Mouse (Mus musculus) E14TG2a.4 (cell line): ENCODE results near the gene Tst.

Source experiments
- H3K27me3 ChIP-seq: 2 replicates; pipeline ENCODE4 v1.6.1; 2014; ENCODE audit warnings: low read length, control low read depth; ENCODE audit not compliant: insufficient read depth
- H3K36me3 ChIP-seq: 2 replicates; pipeline ENCODE4 v1.6.1; 2014; ENCODE audit warnings: low read length, control low read depth; ENCODE audit not compliant: insufficient read depth
- H3K4me1 ChIP-seq: replicated peaks from 2 replicates; pipeline ENCODE4 v1.6.1; 2014; ENCODE audit warnings: low read depth, low read length, control low read depth
- H3K4me3 ChIP-seq: replicated peaks from 2 replicates; pipeline ENCODE4 v1.5.1; 2014; ENCODE audit warnings: mild to moderate bottlenecking, low read length
- H3K9me3 ChIP-seq: 2 replicates; pipeline ENCODE4 v1.6.1; 2014; ENCODE audit warnings: low read length, control low read depth
- CTCF ChIP-seq: conservative IDR thresholded peaks from 2 replicates; pipeline ENCODE4 v1.5.1; 2014; ENCODE audit warnings: low read length
- NANOG ChIP-seq: IDR thresholded peaks from 2 replicates; pipeline ENCODE4 v1.6.1; 2014; ENCODE audit warnings: borderline replicate concordance, low read length, mixed read lengths
- POU5F1 ChIP-seq: IDR thresholded peaks from 2 replicates; pipeline ENCODE4 v1.6.1; 2014; ENCODE audit warnings: low read length, borderline replicate concordance

Gene Tst

DNA sequence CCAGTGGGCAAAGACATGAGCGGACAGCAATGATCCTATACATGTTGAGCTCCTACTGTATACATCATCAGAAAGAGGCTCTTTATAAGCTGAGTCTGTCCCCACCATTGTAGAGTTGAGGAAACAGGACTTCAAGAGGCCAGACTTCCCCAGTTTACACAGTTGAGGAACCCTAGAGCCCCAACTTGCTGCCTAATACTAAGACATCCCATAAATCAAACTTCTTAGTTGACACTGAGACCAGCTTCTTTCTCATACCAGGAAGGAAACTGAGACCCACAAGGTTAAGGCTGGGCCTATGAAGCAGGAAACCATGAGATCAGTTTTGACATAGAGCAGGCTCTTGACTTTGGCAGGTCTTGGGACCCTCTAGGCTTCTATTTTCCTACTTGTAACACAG lies 20.1 kb downstream of the Tst start:
- Histone ChIP-seq H3K27me3 (peaks cover 26% of the 10 kb centered on the region), H3K36me3 (no peaks in the 10 kb centered on the region), H3K4me3 (no peak overlapping the region), H3K9me3 (no peaks in the 10 kb centered on the region), H3K4me1 (peaks cover 21% of the 10 kb centered on the region)
- TF ChIP-seq POU5F1 (no peak), NANOG (no peak), CTCF (no peak)

DNA sequence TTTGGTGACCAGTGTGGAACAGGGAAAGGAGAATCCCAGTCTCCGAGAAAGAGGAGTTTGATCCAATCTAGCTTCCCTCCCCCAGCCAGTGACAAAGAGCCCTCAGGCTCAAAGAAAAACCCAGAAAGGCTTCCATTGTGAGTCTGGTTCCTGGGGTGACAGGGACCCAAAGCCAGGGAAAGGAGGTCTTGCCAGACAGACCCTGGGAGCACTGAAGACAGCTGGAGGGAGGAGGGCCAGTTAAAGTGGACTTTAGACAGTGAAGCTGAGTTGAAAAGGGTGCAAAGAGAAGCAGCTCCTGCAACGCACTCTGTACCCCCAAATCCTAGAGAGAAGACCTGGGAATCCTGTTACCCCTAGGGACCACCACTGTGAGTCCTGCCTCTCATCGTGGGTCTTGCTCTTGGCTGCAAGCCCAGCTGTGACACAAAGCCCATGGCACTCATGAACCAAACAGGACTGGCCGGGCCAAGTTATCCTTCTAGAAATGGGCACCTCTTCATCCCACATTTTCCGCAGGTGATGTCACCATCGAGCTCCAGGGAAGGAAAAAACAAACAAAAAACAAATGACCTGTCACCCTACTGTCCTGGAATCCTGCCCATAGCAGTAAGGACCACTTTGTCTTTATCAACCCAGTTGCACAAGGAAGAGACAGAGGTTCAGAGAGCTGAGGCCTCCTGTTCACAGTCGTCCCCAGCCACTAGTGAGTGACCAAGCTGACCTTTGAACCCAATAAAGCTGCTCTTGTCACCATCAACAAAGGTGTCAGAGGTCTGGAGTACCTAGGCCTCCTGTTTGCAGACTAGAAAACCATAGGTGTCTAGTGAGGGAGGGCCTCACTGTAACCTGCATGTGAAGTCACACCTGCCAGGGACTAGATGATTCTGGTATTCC lies 21.2 kb downstream of the Tst start:
- TF ChIP-seq CTCF, result no peak
- TF ChIP-seq NANOG, result no peak
- TF ChIP-seq POU5F1, result no peak
- Histone ChIP-seq H3K36me3 (no peaks in the 10 kb centered on the region), H3K9me3 (no peaks in the 10 kb centered on the region), H3K27me3 (peaks cover 26% of the 10 kb centered on the region), H3K4me3 (no peak overlapping the region), H3K4me1 (peaks cover 21% of the 10 kb centered on the region)

DNA sequence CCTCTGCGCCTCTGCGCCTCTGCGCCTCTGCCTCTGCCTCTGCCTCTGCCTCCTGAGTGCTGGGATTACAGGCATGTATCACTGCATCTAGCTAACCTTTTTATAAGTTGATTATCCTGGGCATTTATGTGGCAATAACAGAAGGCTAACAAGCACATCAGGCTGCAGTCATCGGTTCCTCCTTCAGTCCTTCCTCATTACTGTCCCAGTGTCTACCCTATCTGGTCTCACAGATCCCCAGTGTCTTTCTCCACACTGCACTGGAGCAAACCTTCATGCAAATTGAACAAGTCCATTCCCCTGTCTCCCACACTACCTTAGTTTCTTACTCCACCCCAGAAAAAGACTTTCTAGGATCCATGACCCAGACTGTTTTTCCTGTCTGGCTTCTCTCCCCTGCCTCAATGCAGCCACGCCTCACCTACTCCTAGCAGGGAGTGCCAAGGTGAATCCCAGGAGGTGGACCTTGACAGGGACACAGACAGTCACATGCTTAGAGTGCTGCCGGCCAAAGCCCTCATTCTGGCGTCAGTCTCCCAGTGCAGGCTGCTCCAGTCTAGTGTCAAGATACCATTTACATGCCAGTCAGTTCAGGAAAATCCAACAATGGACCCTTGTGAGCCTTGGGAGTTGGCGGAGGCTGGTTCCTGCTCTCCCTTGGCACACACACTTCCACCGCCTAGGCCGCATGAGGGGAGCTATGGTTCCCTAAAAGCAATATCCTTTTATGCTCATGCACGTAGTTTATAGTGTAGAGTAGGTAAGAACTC lies 22.1 kb downstream of the Tst start:
- H3K36me3 ChIP-seq, result no peaks in the 10 kb centered on the region
- no peak overlapping the region for H3K4me3 ChIP-seq
- H3K27me3 ChIP-seq, result peaks cover 24% of the 10 kb centered on the region
- peaks cover 21% of the 10 kb centered on the region for H3K4me1 ChIP-seq
- no peaks in the 10 kb centered on the region for H3K9me3 ChIP-seq
- TF ChIP-seq POU5F1 (no peak), NANOG (no peak), CTCF (no peak)

DNA sequence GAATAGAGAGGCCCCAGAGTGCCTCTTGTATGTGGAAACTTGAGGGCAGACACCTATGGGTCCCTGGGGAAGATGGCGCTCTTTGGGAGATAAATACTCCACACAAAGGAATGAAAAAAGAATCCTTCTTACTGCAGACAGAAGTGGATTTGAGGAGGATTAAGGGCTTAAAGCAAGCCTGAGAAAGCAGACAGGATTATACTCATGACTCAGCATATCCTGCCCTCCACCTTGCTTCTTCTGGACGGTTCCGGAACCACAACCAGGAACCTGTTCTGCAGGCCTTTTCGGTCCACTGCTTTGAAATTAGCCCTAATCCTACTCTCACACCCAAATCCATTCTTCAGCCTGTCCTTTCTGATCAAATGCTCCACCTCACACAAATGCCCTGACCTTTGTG lies 23.6 kb downstream of the Tst start:
- peaks cover 18% of the 10 kb centered on the region for H3K27me3 ChIP-seq
- H3K9me3 ChIP-seq, result no peaks in the 10 kb centered on the region
- H3K4me1 ChIP-seq, result peaks cover 27% of the 10 kb centered on the region
- H3K4me3 ChIP-seq, result no peak overlapping the region
- TF ChIP-seq POU5F1 (no peak), CTCF (no peak), NANOG (no peak)
- no peaks in the 10 kb centered on the region for H3K36me3 ChIP-seq

DNA sequence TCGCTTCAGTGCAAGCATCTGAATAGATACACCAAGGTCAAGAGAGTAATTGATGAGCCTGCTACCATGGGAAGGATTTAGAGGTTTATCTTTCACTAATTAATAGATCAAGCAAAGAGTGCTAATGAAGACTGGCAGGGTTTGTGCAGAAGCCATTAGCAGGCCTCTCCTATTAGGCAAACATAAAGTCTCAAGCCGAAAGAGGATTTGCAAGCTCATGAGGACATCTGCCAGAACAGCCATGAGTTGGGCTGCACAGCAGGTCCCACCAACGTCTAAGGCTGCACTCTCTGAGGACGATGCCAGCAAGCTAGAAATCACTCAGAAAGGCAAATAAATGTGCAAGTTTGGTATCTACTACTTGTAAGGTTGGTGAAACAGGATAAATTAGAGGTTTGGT lies 25.0 kb downstream of the Tst start:
- no peak for TF ChIP-seq NANOG
- no peak for TF ChIP-seq POU5F1
- TF ChIP-seq CTCF, result no peak
- peaks cover 8% of the 10 kb centered on the region; the same call in 1 of the 2 replicates for H3K27me3 ChIP-seq
- H3K4me1 ChIP-seq, result peaks cover 27% of the 10 kb centered on the region
- H3K9me3 ChIP-seq, result no peaks in the 10 kb centered on the region
- H3K36me3 ChIP-seq, result no peaks in the 10 kb centered on the region
- H3K4me3 ChIP-seq, result no peak overlapping the region

DNA sequence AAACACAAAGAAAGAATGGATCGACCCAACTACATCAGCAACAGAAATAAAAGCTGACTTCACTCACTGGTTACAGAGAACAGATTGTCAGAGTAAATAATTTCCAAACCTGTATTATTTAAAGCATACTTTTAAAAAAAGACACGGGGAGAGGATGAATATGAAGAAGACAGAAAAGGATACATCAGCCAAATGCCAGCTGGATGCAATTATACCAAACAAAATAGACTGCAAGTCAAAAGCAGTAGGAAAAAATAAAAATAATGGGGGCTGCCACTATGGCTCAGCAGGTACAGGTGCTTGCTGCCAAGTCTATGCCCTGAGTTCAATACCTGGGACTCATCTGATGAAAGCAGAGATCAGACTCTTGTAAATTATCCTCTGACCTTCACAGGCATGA lies 25.5 kb downstream of the Tst start:
- H3K4me1 ChIP-seq, result peaks cover 27% of the 10 kb centered on the region
- H3K27me3 ChIP-seq, result peaks cover 8% of the 10 kb centered on the region; the same call in 1 of the 2 replicates
- no peaks in the 10 kb centered on the region for H3K9me3 ChIP-seq
- H3K36me3 ChIP-seq, result no peaks in the 10 kb centered on the region
- H3K4me3 ChIP-seq, result no peak overlapping the region
- no peak for TF ChIP-seq POU5F1
- no peak for TF ChIP-seq CTCF
- no peak for TF ChIP-seq NANOG

DNA sequence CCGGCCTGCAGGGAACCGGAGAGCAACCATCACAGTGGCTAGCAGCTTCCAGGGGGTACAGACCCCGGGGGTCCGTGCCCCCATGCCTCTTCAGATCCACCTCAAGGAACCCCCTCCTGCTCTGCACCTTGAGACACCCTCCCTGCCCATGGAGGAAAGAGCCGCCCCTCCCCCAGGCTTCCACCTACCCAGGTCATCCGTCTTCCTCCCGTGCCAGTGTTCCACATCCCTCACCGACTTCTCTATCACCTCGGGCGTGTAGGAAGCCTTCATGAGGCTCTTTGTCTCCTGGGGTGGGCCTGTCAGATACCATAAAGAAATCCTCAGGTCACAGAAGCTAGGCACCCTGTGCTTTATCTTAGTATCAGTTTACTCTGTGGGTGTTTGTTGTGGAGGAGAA lies 27.2 kb downstream of the Tst start:
- no peak overlapping the region for H3K4me3 ChIP-seq
- 0 out of 2 replicates have a peak, but pooled peaks cover 5% of the 10 kb centered on the region for H3K27me3 ChIP-seq
- H3K4me1 ChIP-seq, result peaks cover 17% of the 10 kb centered on the region
- TF ChIP-seq POU5F1 (no peak), NANOG (no peak), CTCF (no peak)
- no peaks in the 10 kb centered on the region for H3K9me3 ChIP-seq
- no peaks in the 10 kb centered on the region for H3K36me3 ChIP-seq

DNA sequence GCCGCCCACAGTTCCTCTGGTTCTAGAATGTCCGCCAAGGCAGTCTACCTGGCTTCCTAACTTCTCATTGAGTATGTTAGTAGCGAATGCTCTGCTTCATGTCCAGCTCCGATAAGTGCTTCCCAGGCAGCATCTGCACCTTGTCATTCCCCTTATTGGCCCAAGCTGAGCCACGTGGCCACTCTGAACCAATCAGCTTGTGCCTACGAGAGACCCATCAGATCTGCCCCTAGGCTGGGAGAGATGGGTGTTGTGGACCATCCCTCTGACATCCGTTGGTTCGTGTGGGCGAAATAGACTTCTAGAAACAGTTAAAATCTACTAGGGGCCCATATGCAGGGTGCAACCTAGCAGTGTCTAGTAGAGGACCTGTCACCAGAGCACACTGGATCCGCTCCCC lies 27.8 kb downstream of the Tst start:
- Histone ChIP-seq H3K4me1 (peaks cover 15% of the 10 kb centered on the region), H3K27me3 (0 out of 2 replicates have a peak, but pooled peaks cover 5% of the 10 kb centered on the region), H3K4me3 (no peak overlapping the region), H3K36me3 (no peaks in the 10 kb centered on the region), H3K9me3 (no peaks in the 10 kb centered on the region)
- TF ChIP-seq POU5F1 (no peak), NANOG (no peak), CTCF (no peak)
